Mouse (Mus musculus): ENCODE measurements at regions not wholly inside any gene's neighbourhood (a gene's known extent, or its start where the extent isn't known, plus 50 kb on each side); places are given as distances from the start of the nearest gene placed in this dataset.

DNA sequence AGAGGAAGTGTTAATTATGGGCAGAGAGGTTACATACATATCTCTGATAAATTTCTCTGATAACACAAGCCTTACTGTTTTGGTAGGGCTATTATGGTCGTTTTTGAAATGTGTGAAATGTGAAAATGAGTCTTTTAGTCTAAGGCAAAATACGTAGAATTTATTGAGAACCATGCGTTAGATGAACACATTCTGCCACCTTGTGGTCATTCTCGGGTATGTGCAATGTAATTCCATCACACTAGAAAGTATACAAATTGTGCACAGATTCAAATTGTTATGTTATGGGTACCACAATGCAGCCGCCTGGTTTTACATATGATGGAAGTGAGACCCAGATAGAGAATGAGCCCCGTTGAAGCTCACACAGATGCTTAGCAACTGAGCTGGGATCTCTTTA, 138.7 kb downstream of the Cdr1 start:
- peak; percentile 10 for DNase-seq (ENCODE audit: low spot score)

DNA sequence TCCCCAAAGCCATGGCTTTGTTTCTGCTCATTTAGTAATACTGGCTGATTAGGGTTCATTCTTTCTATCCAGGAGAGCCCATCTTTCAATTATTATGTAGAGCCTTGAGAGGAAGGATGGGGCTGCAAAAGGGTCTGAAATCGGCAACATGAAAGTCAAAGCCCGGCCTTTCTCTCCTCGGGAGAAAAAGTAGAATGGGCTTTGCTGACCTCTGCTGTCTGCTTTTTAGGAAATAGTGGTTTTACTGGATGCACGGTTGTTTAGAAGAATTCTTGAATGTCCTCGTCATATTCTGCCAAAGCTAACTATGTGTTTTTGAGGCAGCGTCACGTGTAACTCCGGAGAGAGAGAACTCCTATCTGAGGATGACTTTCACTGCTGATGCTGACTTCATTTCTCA, 142.2 kb downstream of the Cdr1 start:
- no peak for DNase-seq (ENCODE audit: low spot score)
